Mouse (Mus musculus) limb, embryonic 14.5 days (tissue): Measurements from ENCODE around the gene Rbfox1. TPM values are rescaled to one million over a fixed set of nuclear protein-coding genes. Genes with fewer than 3 reads are reported as not detected.

Experiments
- ATAC-seq: fragments of 200-750 bp; cut with Nextera tagmentation; 2 replicates; pipeline ENCODE4 v1.8.0; 2017; ENCODE audit warnings: low read depth, moderate number of reproducible peaks, moderate TSS enrichment; ENCODE audit not compliant: low FRiP score
- DNase-seq: peaks from one replicate; pipeline ENCODE4 v3.0.0-alpha.2; 2015; ENCODE audit warnings: low spot score
- H3K27ac ChIP-seq: fragments of 300-500 bp; sonication (generic); replicated peaks from 2 replicates; pipeline ENCODE4 v1.5.1; 2014; ENCODE audit warnings: low read depth, mild to moderate bottlenecking, low read length, moderate library complexity, mixed read lengths
- H3K27me3 ChIP-seq: fragments of 300-500 bp; sonication (generic); 2 replicates; pipeline ENCODE4 v1.6.1; 2014; ENCODE audit warnings: low read length, mixed read lengths; ENCODE audit not compliant: control insufficient read depth, insufficient read depth
- H3K36me3 ChIP-seq: fragments of 300-500 bp; sonication (generic); 2 replicates; pipeline ENCODE4 v1.6.1; 2014; ENCODE audit warnings: mild to moderate bottlenecking, low read length, moderate library complexity, mixed read lengths; ENCODE audit not compliant: control insufficient read depth, insufficient read depth
- H3K4me1 ChIP-seq: fragments of 300-500 bp; sonication (generic); 2 replicates; pipeline ENCODE4 v1.6.1; 2014; ENCODE audit warnings: antibody characterized with exemption, low read length, mixed read lengths; ENCODE audit not compliant: control insufficient read depth, insufficient read depth
- H3K4me2 ChIP-seq: fragments of 300-500 bp; sonication (generic); replicated peaks from 2 replicates; pipeline ENCODE4 v1.6.1; 2014; ENCODE audit warnings: low read depth, mild to moderate bottlenecking, low read length, moderate library complexity; ENCODE audit not compliant: severe bottlenecking
- H3K4me3 ChIP-seq: fragments of 300-500 bp; sonication (generic); replicated peaks from 2 replicates; pipeline ENCODE4 v1.5.1; 2014; ENCODE audit warnings: low read length
- H3K9ac ChIP-seq: fragments of 300-500 bp; sonication (generic); 2 replicates; pipeline ENCODE4 v1.6.1; 2014; ENCODE audit warnings: mild to moderate bottlenecking, low read depth, low read length, moderate library complexity; ENCODE audit not compliant: severe bottlenecking
- H3K9me3 ChIP-seq: fragments of 300-500 bp; sonication (generic); 2 replicates; pipeline ENCODE4 v1.6.1; 2016; ENCODE audit warnings: low read length; ENCODE audit not compliant: control insufficient read depth
- POLR2A ChIP-seq: fragments of 200-500 bp; IDR thresholded peaks from 2 replicates; pipeline ENCODE4 v1.8.0; 2012; ENCODE audit warnings: inconsistent platforms, mild to moderate bottlenecking, moderate library complexity, borderline replicate concordance; ENCODE audit not compliant: insufficient read depth, insufficient read length; ENCODE audit errors: extremely low read depth
- WGBS: fragments of 180-500 bp; shearing (Covaris S2); extraction: QIAGEN DNeasy Blood & Tissue Kit; methylation state at CpG from one replicate; pipeline ENCODE4 v1.1.7; 2014; 5-methylcytosine and 5-hydroxymethylcytosine counted together
- polyA plus RNA-seq, 2 experiments: library from polyadenylated mRNA; depleted of rRNA in 1 of 2; stranded (reverse) in 1 of 2; unstranded in 1 of 2; fragments of >200 nt; fragmentation: Nextera tagmentation in 1 of 2; extraction: Ambion mirVana in 1 of 2; gene quantifications; 2 replicates each; pipeline versions ENCODE4 v1.2.1 to v1.2.3; 2012 to 2014

The Rbfox1 gene
- polyA plus RNA-seq, 2 experiments = 3.8 to 6.0 TPM

DNA sequence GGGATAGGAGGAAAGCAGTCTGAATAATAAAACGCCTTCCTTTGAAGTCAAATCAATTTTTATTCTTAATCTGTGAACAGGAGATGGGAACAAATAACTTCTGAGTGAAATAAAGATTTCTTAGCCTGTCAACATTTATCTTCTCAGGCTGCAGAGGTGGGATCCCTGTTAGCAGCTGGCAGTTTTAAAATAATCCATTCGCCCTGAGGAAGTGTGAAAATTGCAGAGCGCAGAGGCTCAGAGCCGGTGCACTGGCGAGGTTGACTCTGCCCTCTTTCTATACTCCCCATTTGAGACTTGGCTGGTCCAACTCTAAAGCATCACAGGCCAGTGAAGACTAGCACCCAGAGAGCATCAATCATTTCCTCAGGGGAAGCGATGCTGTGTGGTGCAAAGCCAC is 342.3 kb downstream of the Rbfox1 start:
- 60% methylated on average over 6 of the region's 6 CpGs for WGBS

DNA sequence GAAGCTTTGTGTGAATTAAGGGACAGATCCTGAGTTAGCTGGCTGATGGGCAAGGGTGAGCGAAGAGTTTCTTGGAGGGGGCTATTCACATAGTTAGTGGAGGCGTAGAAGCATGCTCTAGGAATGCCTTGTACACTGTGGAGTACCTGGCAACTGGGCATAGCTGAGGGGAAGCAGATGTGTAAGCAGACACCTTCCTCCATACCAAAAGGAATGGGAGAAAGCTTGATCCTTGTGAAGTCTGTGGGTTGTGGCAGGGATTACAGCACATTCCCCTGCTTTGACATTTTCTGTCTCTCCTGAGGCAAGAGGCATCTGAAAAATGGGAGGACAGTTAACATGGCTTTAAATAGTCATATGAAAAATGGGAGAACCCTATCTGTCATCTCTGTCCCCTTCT is 347.8 kb downstream of the Rbfox1 start:
- Histone ChIP-seq H3K27me3 (no peaks in the 10 kb centered on the region), H3K4me2 (no peak overlapping the region), H3K4me3 (no peak overlapping the region), H3K9me3 (no peaks in the 10 kb centered on the region), H3K36me3 (no peaks in the 10 kb centered on the region), H3K27ac (no peak overlapping the region), H3K4me1 (no peaks in the 10 kb centered on the region), H3K9ac (no peak overlapping the region)
- DNase-seq = no peak
- no peak for TF ChIP-seq POLR2A
- 75% methylated on average over 2 of the region's 2 CpGs for WGBS
- ATAC-seq = no peak

More for the DNA sequence above, 342.3 kb downstream of the Rbfox1 start:
- Histone ChIP-seq H3K9ac (no peak overlapping the region), H3K27me3 (no peaks in the 10 kb centered on the region), H3K36me3 (no peaks in the 10 kb centered on the region), H3K4me3 (no peak overlapping the region), H3K27ac (no peak overlapping the region), H3K4me2 (no peak overlapping the region), H3K4me1 (no peaks in the 10 kb centered on the region), H3K9me3 (no peaks in the 10 kb centered on the region)
- DNase-seq = no peak
- ATAC-seq = no peak
- TF ChIP-seq POLR2A = no peak

DNA sequence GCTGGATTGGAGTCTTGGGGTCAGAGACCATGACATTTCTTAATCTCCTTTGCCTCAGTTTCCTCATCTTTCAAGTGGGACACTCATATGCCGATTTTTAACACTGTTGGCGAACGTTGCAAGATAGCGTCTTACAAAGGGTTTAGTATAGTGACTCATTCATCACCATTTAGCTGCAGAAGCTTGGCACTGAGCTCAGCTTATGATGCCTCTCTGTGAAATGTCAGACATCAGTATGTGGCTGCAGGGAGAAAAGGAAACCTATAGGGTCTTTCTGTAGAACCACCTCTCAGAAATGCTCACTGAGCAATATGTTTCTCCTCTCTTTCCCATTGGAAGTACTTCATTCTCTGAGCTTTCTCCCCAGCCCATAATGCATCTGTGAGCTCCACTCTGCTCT is 356.2 kb downstream of the Rbfox1 start:
- ATAC-seq (no peak), DNase-seq (no peak)
- H3K4me2 ChIP-seq = no peak overlapping the region
- H3K4me3 ChIP-seq = no peak overlapping the region
- H3K36me3 ChIP-seq = no peaks in the 10 kb centered on the region
- 85% methylated on average over 4 of the region's 4 CpGs for WGBS
- H3K27me3 ChIP-seq = no peaks in the 10 kb centered on the region
- no peaks in the 10 kb centered on the region for H3K4me1 ChIP-seq
- H3K9me3 ChIP-seq = no peaks in the 10 kb centered on the region
- TF ChIP-seq POLR2A = no peak
- H3K27ac ChIP-seq = no peak overlapping the region
- no peak overlapping the region for H3K9ac ChIP-seq

DNA sequence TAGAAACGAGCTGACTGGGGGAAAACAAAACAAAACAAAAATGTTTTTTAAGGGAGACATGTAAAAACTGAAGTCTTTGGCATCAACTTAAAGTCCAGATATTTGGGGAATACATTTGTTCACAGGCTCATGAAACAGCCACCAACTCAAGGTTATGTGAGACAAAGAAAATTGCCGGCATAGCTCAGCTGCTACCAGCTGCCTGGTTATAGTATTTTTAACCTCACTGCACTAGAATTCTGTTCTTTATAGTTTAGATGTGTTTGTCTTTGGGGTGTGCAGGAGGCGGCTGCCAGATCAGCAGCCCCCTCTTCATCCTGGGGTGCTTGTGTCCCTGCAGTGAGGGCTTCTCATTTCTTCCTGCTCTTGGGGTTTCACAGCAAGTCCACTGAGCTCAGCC is 357.3 kb downstream of the Rbfox1 start:
- WGBS = 67% methylated on average over 3 of the region's 3 CpGs
- Histone ChIP-seq H3K4me2 (no peak overlapping the region), H3K36me3 (no peaks in the 10 kb centered on the region), H3K9ac (no peak overlapping the region), H3K27me3 (no peaks in the 10 kb centered on the region), H3K27ac (no peak overlapping the region), H3K4me1 (no peaks in the 10 kb centered on the region), H3K4me3 (no peak overlapping the region), H3K9me3 (no peaks in the 10 kb centered on the region)
- no peak for ATAC-seq
- no peak for TF ChIP-seq POLR2A
- no peak for DNase-seq

DNA sequence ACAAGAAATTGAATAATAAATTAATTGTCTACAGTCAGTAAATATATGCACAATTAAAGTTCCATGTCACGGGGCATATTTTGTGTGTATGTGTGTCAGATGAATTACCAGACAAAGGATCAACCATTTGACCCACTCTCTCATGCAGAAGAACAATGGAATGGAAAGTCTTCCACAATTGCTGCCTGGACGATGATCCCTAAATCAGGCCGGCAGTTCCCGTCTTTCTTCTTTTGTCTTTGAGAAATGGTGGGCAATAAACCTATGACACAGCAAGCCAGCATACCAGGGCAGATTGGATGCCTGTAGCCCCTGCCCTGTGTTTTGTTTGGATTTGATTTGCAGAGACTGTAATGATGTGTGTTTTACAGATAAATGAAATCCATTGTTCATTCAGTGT is 362.4 kb downstream of the Rbfox1 start:
- ATAC-seq = no peak
- 67% methylated on average over 4 of the region's 4 CpGs for WGBS
- H3K9me3 ChIP-seq = no peaks in the 10 kb centered on the region

DNA sequence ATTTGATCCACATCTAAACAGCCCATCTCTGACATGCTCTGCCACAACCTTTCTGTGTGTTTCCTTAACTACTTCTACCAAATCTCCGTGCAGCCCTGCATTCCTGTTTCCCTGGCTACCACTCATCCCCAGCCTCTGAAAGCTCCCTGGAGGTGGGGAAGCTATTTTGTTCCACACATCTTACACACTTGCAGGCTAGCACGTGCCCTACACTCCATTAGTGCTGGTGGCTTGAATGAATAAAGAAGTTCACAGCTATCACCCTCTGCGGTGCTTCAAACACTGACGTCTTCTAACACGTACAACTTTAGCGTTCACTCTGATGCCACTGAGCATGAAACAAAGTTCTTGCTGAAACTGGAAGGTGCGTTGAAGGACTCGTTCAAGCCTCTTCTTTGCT is 379.4 kb downstream of the Rbfox1 start:
- Histone ChIP-seq H3K9ac (no peak overlapping the region), H3K9me3 (no peaks in the 10 kb centered on the region), H3K4me1 (no peaks in the 10 kb centered on the region), H3K27ac (no peak overlapping the region), H3K36me3 (no peaks in the 10 kb centered on the region), H3K4me2 (no peak overlapping the region), H3K4me3 (no peak overlapping the region), H3K27me3 (no peaks in the 10 kb centered on the region)
- TF ChIP-seq POLR2A = no peak
- DNase-seq (no peak), ATAC-seq (no peak)
- WGBS = 79% methylated on average over 8 of the region's 8 CpGs

More for the DNA sequence above, 362.4 kb downstream of the Rbfox1 start:
- TF ChIP-seq POLR2A = no peak
- no peak overlapping the region for H3K9ac ChIP-seq
- DNase-seq = no peak
- H3K27me3 ChIP-seq = no peaks in the 10 kb centered on the region
- no peak overlapping the region for H3K27ac ChIP-seq
- H3K4me2 ChIP-seq = no peak overlapping the region
- no peak overlapping the region for H3K4me3 ChIP-seq
- no peaks in the 10 kb centered on the region for H3K4me1 ChIP-seq
- no peaks in the 10 kb centered on the region for H3K36me3 ChIP-seq
